In the genomic region with DNA sequence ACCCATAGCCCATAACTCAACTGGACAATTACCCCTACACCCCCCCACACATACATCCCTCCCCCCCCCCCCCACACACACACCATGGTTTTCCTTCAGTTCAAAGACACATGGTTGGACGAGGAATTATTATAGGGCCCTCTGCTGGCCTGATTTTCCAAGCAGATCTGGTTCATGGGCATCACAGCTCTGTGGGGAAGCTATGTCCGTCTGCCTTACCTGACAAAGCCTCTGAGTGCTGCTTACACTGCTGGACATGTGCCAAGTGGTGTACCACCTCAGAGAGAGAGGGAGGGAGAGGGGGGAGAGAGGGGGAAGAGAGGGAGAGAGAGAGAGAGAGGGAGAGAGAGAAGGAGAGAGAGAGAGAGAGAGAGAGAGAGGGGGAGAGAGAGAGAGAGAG, we compare ENCODE assay signal across 13 mouse cellular contexts.
A peak's percentile ranks its signal among the peaks of the same experiment; 100 is the strongest.
DNase-seq lines count a peak whose midpoint lies in the region; ATAC-seq and TF ChIP-seq lines count a peak whose summit lies in the region.
"Had no signal": no experiment of that assay in that cellular context is flagged by ENCODE, and none has a peak within 500 bp of the region (broad histone marks: within the 10 kb centered on the region; RNA-seq: fewer than 3 reads in every experiment).

No protein-coding gene starts in this region.

- H3K36me3 ChIP-seq in heart, postnatal 0 days (replicated peaks; ENCODE audit: control insufficient read depth, insufficient read depth, low read length), result no peaks in the 10 kb centered on the region
- H3K36me3 ChIP-seq in heart, embryonic 12.5 days, result no peaks in the 10 kb centered on the region
- no peaks in the 10 kb centered on the region for H3K36me3 ChIP-seq in liver, postnatal 0 days (replicated peaks; ENCODE audit: insufficient read depth, low read length)
- H3K36me3 ChIP-seq: intestine, embryonic 15.5 days; midbrain, embryonic 12.5 days had no signal

- H3K4me1 ChIP-seq in heart, postnatal 0 days (ENCODE audit: control insufficient read depth, insufficient read depth), result 0 out of 2 replicates have a peak, but pooled peaks cover 3% of the 10 kb centered on the region
- peaks cover 9% of the 10 kb centered on the region; the same call in 1 of the 2 replicates for H3K4me1 ChIP-seq in heart, embryonic 12.5 days (replicated peaks)
- H3K4me1 ChIP-seq in liver, postnatal 0 days (ENCODE audit: insufficient read depth), result no peaks in the 10 kb centered on the region

- CTCF ChIA-PET in Patski (lab: Charles Lee), result interaction anchor here (1.0 to 2.3 kb wide), 6 partner anchors 9 to 272 kb away, joined by 3 to 8 read pairs (median 4); no protein-coding TSS in a partner anchor

- in situ Hi-C loops in Patski (cut with MboI; ENCODE audit: low pct_unique_long_range_greater_than_20kb), result loop anchor here (5.0 to 10.0 kb wide), 4 partner anchors 105 to 800 kb away; no protein-coding TSS in a partner anchor

- H3K4me3 ChIP-seq in heart, postnatal 0 days (ENCODE audit: low read depth, low read length), result no peak overlapping the region
- no peak overlapping the region for H3K4me3 ChIP-seq in heart, embryonic 12.5 days
- no peak overlapping the region for H3K4me3 ChIP-seq in liver, postnatal 0 days (ENCODE audit: low read depth, low read length)
- H3K4me3 ChIP-seq: intestine, embryonic 15.5 days; midbrain, embryonic 12.5 days had no signal

- no peaks in the 10 kb centered on the region for H3K27me3 ChIP-seq in heart, postnatal 0 days (ENCODE audit: control insufficient read depth, insufficient read depth, low read length)
- H3K27me3 ChIP-seq in heart, embryonic 12.5 days (replicated peaks), result no peaks in the 10 kb centered on the region; the same call in 1 of the 2 replicates
- no peaks in the 10 kb centered on the region for H3K27me3 ChIP-seq in Patski
- no peaks in the 10 kb centered on the region for H3K27me3 ChIP-seq in liver, postnatal 0 days (ENCODE audit: insufficient read depth, low read length)
- H3K27me3 ChIP-seq: intestine, embryonic 15.5 days; midbrain, embryonic 12.5 days had no signal

- no peak overlapping the region for H3K27ac ChIP-seq in heart, postnatal 0 days (ENCODE audit: low read depth)
- H3K27ac ChIP-seq in heart, embryonic 12.5 days (ENCODE audit: poor library complexity, severe bottlenecking), result no peak overlapping the region
- H3K27ac ChIP-seq in liver, postnatal 0 days (ENCODE audit: low read depth), result no peak overlapping the region
- H3K27ac ChIP-seq: intestine, embryonic 15.5 days; liver, embryonic 14.5 days; midbrain, embryonic 12.5 days had no signal

- no peaks in the 10 kb centered on the region for H3K9me3 ChIP-seq in heart, postnatal 0 days (replicated peaks; ENCODE audit: control insufficient read depth, low read length)
- no peaks in the 10 kb centered on the region for H3K9me3 ChIP-seq in heart, embryonic 12.5 days (replicated peaks)
- no peaks in the 10 kb centered on the region for H3K9me3 ChIP-seq in liver, postnatal 0 days (ENCODE audit: low read length)
- H3K9me3 ChIP-seq: intestine, embryonic 15.5 days; midbrain, embryonic 12.5 days had no signal

- no peak overlapping the region for H3K9ac ChIP-seq in heart, postnatal 0 days (replicated peaks; ENCODE audit: low read depth, low read length)
- H3K9ac ChIP-seq in heart, embryonic 12.5 days, result no peak overlapping the region
- H3K9ac ChIP-seq in liver, postnatal 0 days (replicated peaks), result no peak overlapping the region
- H3K9ac ChIP-seq: intestine, embryonic 15.5 days; liver, embryonic 14.5 days; midbrain, embryonic 12.5 days had no signal

- no peak for TF ChIP-seq EP300 in heart, postnatal 0 days (IDR thresholded peaks at IDR 0.05; ENCODE audit: low read depth)
- no peak for TF ChIP-seq EP300 in liver, postnatal 0 days (IDR thresholded peaks at IDR 0.05; ENCODE audit: low read depth)

- no peak overlapping the region for H3K4me2 ChIP-seq in heart, postnatal 0 days (ENCODE audit: low read depth, low read length)
- H3K4me2 ChIP-seq in heart, embryonic 12.5 days, result no peak overlapping the region
- H3K4me2 ChIP-seq in liver, postnatal 0 days (ENCODE audit: low read depth, low read length), result no peak overlapping the region
- H3K4me2 ChIP-seq: intestine, embryonic 15.5 days; midbrain, embryonic 12.5 days had no signal

- whole genome bisulfite sequencing in heart, postnatal 0 days, result 54% methylated on average over 2 of the region's 2 CpGs
- whole genome bisulfite sequencing in heart, embryonic 12.5 days, result 61% methylated on average over 2 of the region's 2 CpGs
- 43% methylated on average over 2 of the region's 2 CpGs for WGBS in liver, postnatal 0 days (ENCODE audit: insufficient replicate concordance)

- DNase-seq in heart, postnatal 0 days (ENCODE audit: low spot score), result no peak
- peak; percentile 33 for DNase-seq in Patski (ENCODE audit: low read depth, low spot score)
- DNase-seq in embryo, embryonic 11.5 days (ENCODE audit: low read depth, low spot score), result peak; percentile 27
- DNase-seq in kidney, postnatal 14 days, result peak; percentile 74
- DNase-seq in B cell, adult 2 months, result no peak
- no peak for DNase-seq in liver, postnatal 0 days
- DNase-seq: adrenal gland, adult 8-10 months; thymus, adult 18-20 months had no signal

- TF ChIP-seq CTCF in heart, postnatal 0 days (IDR thresholded peaks at IDR 0.05; ENCODE audit: low read depth), result peak; percentile 19; the same call in 1 of the 2 replicates
- TF ChIP-seq CTCF in Patski (IDR thresholded peaks at IDR 0.05), result peak; percentile 37
- no peak for TF ChIP-seq CTCF in liver, postnatal 0 days (IDR thresholded peaks at IDR 0.05; ENCODE audit: low read depth)

- POLR2A ChIA-PET in Patski (lab: Charles Lee), result interaction anchor here (0.8 to 3.5 kb wide), 3 partner anchors 104 to 264 kb away, joined by 3 to 11 read pairs (median 3); no protein-coding TSS in a partner anchor

- no peak for ATAC-seq in heart, postnatal 0 days (ENCODE audit: insufficient read depth, low read depth)
- ATAC-seq in heart, embryonic 12.5 days (ENCODE audit: insufficient number of reproducible peaks, low FRiP score), result no peak
- ATAC-seq in Patski, result no peak
- no peak for ATAC-seq in liver, postnatal 0 days
- ATAC-seq in inflammation-experienced regulatory T-cells, adult 6 months, result no peak

Comparison
In these comparisons a context has a peak if more than half of its experiments do, and no peak if none do; other contexts are left out.
1. DNase-seq: peak in Patski (single experiment), embryo, embryonic 11.5 days (single experiment) and kidney, postnatal 14 days (single experiment); none in heart, postnatal 0 days (single experiment), B cell, adult 2 months (0 of 2) and liver, postnatal 0 days (single experiment).